Mouse (Mus musculus) heart, embryonic 11.5 days (tissue): ENCODE data around the gene Snta1. TPM values are rescaled to one million over a fixed set of nuclear protein-coding genes. Genes with fewer than 3 reads are reported as not detected.

Experiments used
- ATAC-seq: fragments of 200-750 bp; cut with Nextera tagmentation; replicated peaks from 2 replicates; pipeline ENCODE4 v1.8.0; 2017; ENCODE audit warnings: moderate library complexity; ENCODE audit not compliant: insufficient number of reproducible peaks, low FRiP score, low TSS enrichment
- H3K27ac ChIP-seq: fragments of 300-500 bp; sonication (generic); 2 replicates; pipeline ENCODE4 v1.5.1; 2014; ENCODE audit warnings: mild to moderate bottlenecking, low read depth, low read length
- H3K27me3 ChIP-seq: fragments of 300-500 bp; sonication (generic); 2 replicates; pipeline ENCODE4 v1.6.1; 2014; ENCODE audit warnings: mild to moderate bottlenecking, low read length, mixed read lengths; ENCODE audit not compliant: control insufficient read depth, insufficient read depth
- H3K36me3 ChIP-seq: fragments of 300-500 bp; sonication (generic); 2 replicates; pipeline ENCODE4 v1.6.1; 2014; ENCODE audit warnings: mild to moderate bottlenecking, low read length, moderate library complexity, mixed read lengths; ENCODE audit not compliant: control insufficient read depth, insufficient read depth
- H3K4me1 ChIP-seq: fragments of 300-500 bp; sonication (generic); 2 replicates; pipeline ENCODE4 v1.6.1; 2014; ENCODE audit warnings: low read length; ENCODE audit not compliant: control insufficient read depth, insufficient read depth
- H3K4me2 ChIP-seq: fragments of 300-500 bp; sonication (generic); 2 replicates; pipeline ENCODE4 v1.6.1; 2014; ENCODE audit warnings: mild to moderate bottlenecking, moderate library complexity
- H3K4me3 ChIP-seq: fragments of 300-500 bp; sonication (generic); 2 replicates; pipeline ENCODE4 v1.5.1; 2014; ENCODE audit warnings: low read depth, low read length
- H3K9ac ChIP-seq: fragments of 300-500 bp; sonication (generic); 2 replicates; pipeline ENCODE4 v1.6.1; 2014; ENCODE audit warnings: mild to moderate bottlenecking, low read depth, low read length, moderate library complexity
- H3K9me3 ChIP-seq: fragments of 300-500 bp; sonication (generic); replicated peaks from 2 replicates; pipeline ENCODE4 v1.6.1; 2016; ENCODE audit warnings: low read length; ENCODE audit not compliant: control insufficient read depth
- WGBS: fragments of 180-500 bp; shearing (Covaris S2); extraction: QIAGEN DNeasy Blood & Tissue Kit; methylation state at CpG from one replicate; pipeline ENCODE4 v1.1.7; 2014; ENCODE audit not compliant: insufficient replicate concordance; 5-methylcytosine and 5-hydroxymethylcytosine counted together
- polyA plus RNA-seq: library from polyadenylated mRNA; unstranded; fragments of >200 nt; fragmentation: Nextera tagmentation; extraction: Ambion mirVana; gene quantifications from 2 replicates; pipeline ENCODE4 v1.2.1, GENCODE M21; 2014

The Snta1 gene
- polyA plus RNA-seq, 1 experiment from 2014 or later, result 14.6 TPM

- H3K4me1 ChIP-seq, result no peaks in the 10 kb centered on the region
- no peak overlapping the region for H3K27ac ChIP-seq
- no peak overlapping the region for H3K4me3 ChIP-seq
- H3K4me2 ChIP-seq, result no peak overlapping the region
- H3K27me3 ChIP-seq, result no peaks in the 10 kb centered on the region
- 84% methylated on average over 7 of the region's 7 CpGs for WGBS
- H3K9ac ChIP-seq, result no peak overlapping the region
- ATAC-seq, result no peak
- no peaks in the 10 kb centered on the region for H3K9me3 ChIP-seq
- no peaks in the 10 kb centered on the region for H3K36me3 ChIP-seq
Observed at GRCm38 (mm10) chr2:154418001-154418400, 10.1 kb upstream of the Snta1 start.

GRCm38 (mm10) chr2:154417107-154417506, 9.2 kb upstream of the Snta1 start:
- Histone ChIP-seq H3K9me3 (no peaks in the 10 kb centered on the region), H3K27me3 (no peaks in the 10 kb centered on the region), H3K36me3 (no peaks in the 10 kb centered on the region), H3K9ac (no peak overlapping the region), H3K4me1 (no peaks in the 10 kb centered on the region), H3K4me2 (no peak overlapping the region), H3K4me3 (no peak overlapping the region), H3K27ac (no peak overlapping the region)
- ATAC-seq, result no peak
- 10% methylated on average over 3 of the region's 3 CpGs for WGBS

GRCm38 (mm10) chr2:154412018-154412666, 4.2 kb upstream of the Snta1 start:
- Histone ChIP-seq H3K27me3 (0 out of 2 replicates have a peak, but pooled peaks cover 2% of the 10 kb centered on the region), H3K4me3 (no peak overlapping the region), H3K36me3 (no peaks in the 10 kb centered on the region), H3K4me2 (no peak overlapping the region), H3K9ac (no peak overlapping the region), H3K27ac (no peak overlapping the region), H3K4me1 (no peaks in the 10 kb centered on the region; the same call in 1 of the 2 replicates), H3K9me3 (no peaks in the 10 kb centered on the region)
- 65% methylated on average over 7 of the region's 7 CpGs for WGBS
- no peak for ATAC-seq

- H3K9me3 ChIP-seq, result no peaks in the 10 kb centered on the region
- no peak overlapping the region for H3K9ac ChIP-seq
- H3K27ac ChIP-seq, result no peak overlapping the region
- WGBS, result 52% methylated on average over 2 of the region's 2 CpGs
- H3K4me2 ChIP-seq, result no peak overlapping the region
- H3K4me3 ChIP-seq, result no peak overlapping the region
- H3K27me3 ChIP-seq, result 0 out of 2 replicates have a peak, but pooled peaks cover 2% of the 10 kb centered on the region
- no peak for ATAC-seq
- H3K4me1 ChIP-seq, result peaks cover 10% of the 10 kb centered on the region
- H3K36me3 ChIP-seq, result no peaks in the 10 kb centered on the region
Observed at GRCm38 (mm10) chr2:154410355-154410754, 2.5 kb upstream of the Snta1 start.

- 0 out of 2 replicates have a peak, but pooled peaks cover 2% of the 10 kb centered on the region for H3K27me3 ChIP-seq
- H3K4me3 ChIP-seq, result peak overlapping the region; percentile 77
- no peak for ATAC-seq
- H3K27ac ChIP-seq, result peak overlapping the region; percentile 81
- WGBS, result 20% methylated on average over 11 of the region's 11 CpGs
- H3K4me1 ChIP-seq, result peaks cover 29% of the 10 kb centered on the region
- H3K9me3 ChIP-seq, result no peaks in the 10 kb centered on the region
- H3K9ac ChIP-seq, result peak overlapping the region; percentile 89
- H3K4me2 ChIP-seq, result peak overlapping the region; percentile 78
- H3K36me3 ChIP-seq, result no peaks in the 10 kb centered on the region
Observed at GRCm38 (mm10) chr2:154407063-154407642, 746 bp downstream of the Snta1 start.

- Histone ChIP-seq H3K9ac (no peak overlapping the region), H3K27ac (peak overlapping the region; percentile 1; the same call in 1 of the 2 replicates), H3K4me3 (peak overlapping the region; percentile 8; the same call in 1 of the 2 replicates), H3K4me2 (peak overlapping the region; percentile 78), H3K27me3 (0 out of 2 replicates have a peak, but pooled peaks cover 2% of the 10 kb centered on the region), H3K9me3 (no peaks in the 10 kb centered on the region), H3K36me3 (no peaks in the 10 kb centered on the region; the same call in 1 of the 2 replicates), H3K4me1 (peaks cover 29% of the 10 kb centered on the region)
- 47% methylated on average over 5 of the region's 5 CpGs for WGBS
- ATAC-seq, result no peak
Observed at GRCm38 (mm10) chr2:154405447-154405994, 2.4 kb downstream of the Snta1 start.

GRCm38 (mm10) chr2:154402811-154403210, 5.1 kb downstream of the Snta1 start:
- Histone ChIP-seq H3K4me3 (no peak overlapping the region), H3K4me2 (peak overlapping the region; percentile 45), H3K9me3 (no peaks in the 10 kb centered on the region), H3K27me3 (0 out of 2 replicates have a peak, but pooled peaks cover 2% of the 10 kb centered on the region), H3K27ac (peak overlapping the region; percentile 88), H3K4me1 (peaks cover 29% of the 10 kb centered on the region), H3K9ac (0 out of 2 replicates have a peak overlapping the region, but pooled peaks have one; percentile 46), H3K36me3 (no peaks in the 10 kb centered on the region; the same call in 1 of the 2 replicates)
- ATAC-seq, result peak; percentile 67
- WGBS, result 9% methylated on average over 7 of the region's 7 CpGs

GRCm38 (mm10) chr2:154401976-154402375, 5.9 kb downstream of the Snta1 start:
- Histone ChIP-seq H3K9ac (no peak overlapping the region), H3K4me1 (peaks cover 29% of the 10 kb centered on the region), H3K36me3 (no peaks in the 10 kb centered on the region; the same call in 1 of the 2 replicates), H3K4me2 (no peak overlapping the region), H3K27me3 (no peaks in the 10 kb centered on the region), H3K9me3 (no peaks in the 10 kb centered on the region), H3K27ac (no peak overlapping the region), H3K4me3 (no peak overlapping the region)
- ATAC-seq, result no peak
- WGBS, result 40% methylated on average over 1 of the region's 1 CpGs
